Mouse (Mus musculus): ENCODE measurements around the gene Hemk1. TPM values are rescaled to one million over a fixed set of nuclear protein-coding genes. Genes with fewer than 3 reads are reported as not detected.
"Not testable (repeated sequence)": the region's sequence is repeated elsewhere in the genome, so short reads cannot be mapped to it uniquely, and the experiment has no call there.

The Hemk1 gene
- polyA plus RNA-seq, 1 experiment from 2014 or later: 14.9 TPM

DNA sequence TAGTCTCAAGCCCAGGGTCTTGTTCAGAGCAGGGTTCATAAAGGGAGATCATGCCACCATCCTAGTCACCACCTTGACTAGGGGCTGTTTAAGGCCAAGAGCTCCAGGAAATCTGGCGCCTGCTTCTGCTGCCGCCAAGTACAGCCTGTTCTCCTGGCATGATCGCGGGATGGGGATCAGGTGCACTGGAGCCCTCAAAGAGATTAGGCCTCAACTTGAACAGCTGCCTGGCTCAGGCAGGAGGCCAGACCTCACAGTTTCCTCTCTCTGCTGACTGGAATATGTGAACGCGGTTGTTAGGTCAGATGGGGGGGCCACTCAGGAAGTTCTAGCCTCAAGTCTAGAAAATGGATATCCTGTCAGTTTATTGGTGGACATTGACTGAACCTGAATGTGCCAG lies 14.6 kb downstream of the Hemk1 start:
- Histone ChIP-seq H3K4me1 (no peaks in the 10 kb centered on the region), H3K9ac (replicated peaks) (no peak overlapping the region), H3K4me2 (replicated peaks) (no peak overlapping the region), H3K4me3 (no peak overlapping the region), H3K27ac (replicated peaks) (no peak overlapping the region), H3K27me3 (no peaks in the 10 kb centered on the region), H3K9me3 (no peaks in the 10 kb centered on the region), H3K36me3 (0 out of 2 replicates have a peak, but pooled peaks cover 12% of the 10 kb centered on the region)
- 81% methylated on average over 6 of the region's 6 CpGs for WGBS
- ATAC-seq (ENCODE audit: low FRiP score, low read depth): no peak

DNA sequence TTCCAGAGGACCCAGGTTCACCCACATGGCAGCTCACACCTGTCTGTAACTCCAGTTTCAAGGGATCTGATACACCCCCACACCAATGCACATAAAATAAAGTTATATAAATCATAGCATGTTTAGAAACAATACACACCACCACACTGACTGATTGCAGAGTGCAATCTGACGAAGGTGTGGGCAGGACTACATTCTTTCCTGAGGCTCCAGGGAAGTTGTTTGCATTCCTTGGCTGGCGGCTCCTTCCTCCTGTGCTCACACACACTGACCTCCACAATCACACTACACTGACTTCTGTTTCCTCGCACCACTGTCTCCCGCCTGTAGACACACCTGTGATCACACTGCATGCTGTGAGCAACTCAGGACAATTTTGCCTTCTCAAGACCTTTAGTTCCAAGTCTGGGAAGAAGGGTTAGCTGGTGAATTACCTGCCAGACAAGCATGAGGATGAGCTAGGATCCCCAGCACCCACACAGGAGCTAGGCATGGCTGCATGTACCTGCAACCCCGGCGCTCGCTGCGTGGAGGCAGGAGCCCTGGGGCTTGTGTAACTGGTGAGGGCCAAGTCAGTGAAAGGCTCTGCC lies 15.6 kb downstream of the Hemk1 start:
- WGBS: 86% methylated on average over 8 of the region's 8 CpGs
- ATAC-seq (ENCODE audit: low FRiP score, low read depth): no peak

DNA sequence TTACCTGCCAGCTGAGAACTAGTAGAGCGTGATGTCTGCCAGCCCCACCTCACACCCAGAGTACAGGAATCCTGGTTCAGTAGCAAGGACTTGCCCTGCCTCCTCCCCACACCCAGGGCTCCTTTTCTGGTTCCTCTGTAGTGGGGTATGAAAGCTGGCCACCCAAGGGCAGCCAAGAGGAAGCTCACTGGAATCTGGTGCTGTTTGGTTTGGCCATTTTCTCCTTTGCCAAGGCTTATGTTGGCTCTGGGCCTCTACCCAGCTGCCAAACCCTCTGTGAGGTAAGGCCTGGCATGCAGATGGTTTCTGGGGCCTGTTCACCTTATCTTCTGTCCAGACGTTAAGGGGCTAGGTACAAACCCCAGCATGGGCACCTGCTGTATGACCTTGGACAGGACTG lies 22.4 kb downstream of the Hemk1 start:
- ATAC-seq (ENCODE audit: low FRiP score, low read depth): no peak
- no peak overlapping the region for H3K9ac ChIP-seq (replicated peaks)
- H3K27ac ChIP-seq (replicated peaks): no peak overlapping the region
- H3K27me3 ChIP-seq: no peaks in the 10 kb centered on the region
- no peaks in the 10 kb centered on the region for H3K4me1 ChIP-seq
- no peaks in the 10 kb centered on the region for H3K36me3 ChIP-seq
- H3K4me2 ChIP-seq (replicated peaks): no peak overlapping the region
- 80% methylated on average over 2 of the region's 2 CpGs for WGBS
- H3K4me3 ChIP-seq: no peak overlapping the region
- H3K9me3 ChIP-seq: no peaks in the 10 kb centered on the region

More for the DNA sequence above, 15.6 kb downstream of the Hemk1 start:
- Histone ChIP-seq H3K4me2 (replicated peaks) (no peak overlapping the region), H3K4me1 (no peaks in the 10 kb centered on the region), H3K9ac (replicated peaks) (no peak overlapping the region), H3K4me3 (no peak overlapping the region), H3K27me3 (no peaks in the 10 kb centered on the region), H3K9me3 (no peaks in the 10 kb centered on the region), H3K36me3 (0 out of 2 replicates have a peak, but pooled peaks cover 3% of the 10 kb centered on the region), H3K27ac (replicated peaks) (no peak overlapping the region)

DNA sequence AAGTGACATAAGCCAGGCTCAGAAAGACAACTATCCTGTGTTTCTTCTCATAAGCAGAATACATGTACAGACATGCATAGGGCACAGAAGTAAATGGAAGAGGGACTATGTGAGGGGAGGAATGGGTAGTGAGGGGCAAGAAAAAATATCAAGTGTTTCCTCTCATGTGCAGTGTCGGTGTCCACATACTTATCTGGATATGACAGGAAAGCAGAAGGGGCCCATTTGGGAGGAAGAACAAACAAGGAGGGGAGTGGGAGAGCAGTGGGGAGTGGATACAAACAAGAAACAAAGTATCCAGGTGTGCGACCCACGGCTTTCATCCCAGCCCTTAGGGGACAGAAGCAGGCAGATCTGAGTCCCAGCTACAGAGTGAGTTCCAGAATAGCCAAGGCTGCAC lies 24.2 kb downstream of the Hemk1 start:
- Histone ChIP-seq H3K4me3 (no peak overlapping the region), H3K27me3 (no peaks in the 10 kb centered on the region), H3K4me1 (no peaks in the 10 kb centered on the region), H3K4me2 (replicated peaks) (no peak overlapping the region), H3K27ac (replicated peaks) (no peak overlapping the region), H3K9me3 (no peaks in the 10 kb centered on the region), H3K9ac (replicated peaks) (no peak overlapping the region), H3K36me3 (no peaks in the 10 kb centered on the region)
- ATAC-seq (ENCODE audit: low FRiP score, low read depth): no peak
- 89% methylated on average over 3 of the region's 3 CpGs for WGBS

DNA sequence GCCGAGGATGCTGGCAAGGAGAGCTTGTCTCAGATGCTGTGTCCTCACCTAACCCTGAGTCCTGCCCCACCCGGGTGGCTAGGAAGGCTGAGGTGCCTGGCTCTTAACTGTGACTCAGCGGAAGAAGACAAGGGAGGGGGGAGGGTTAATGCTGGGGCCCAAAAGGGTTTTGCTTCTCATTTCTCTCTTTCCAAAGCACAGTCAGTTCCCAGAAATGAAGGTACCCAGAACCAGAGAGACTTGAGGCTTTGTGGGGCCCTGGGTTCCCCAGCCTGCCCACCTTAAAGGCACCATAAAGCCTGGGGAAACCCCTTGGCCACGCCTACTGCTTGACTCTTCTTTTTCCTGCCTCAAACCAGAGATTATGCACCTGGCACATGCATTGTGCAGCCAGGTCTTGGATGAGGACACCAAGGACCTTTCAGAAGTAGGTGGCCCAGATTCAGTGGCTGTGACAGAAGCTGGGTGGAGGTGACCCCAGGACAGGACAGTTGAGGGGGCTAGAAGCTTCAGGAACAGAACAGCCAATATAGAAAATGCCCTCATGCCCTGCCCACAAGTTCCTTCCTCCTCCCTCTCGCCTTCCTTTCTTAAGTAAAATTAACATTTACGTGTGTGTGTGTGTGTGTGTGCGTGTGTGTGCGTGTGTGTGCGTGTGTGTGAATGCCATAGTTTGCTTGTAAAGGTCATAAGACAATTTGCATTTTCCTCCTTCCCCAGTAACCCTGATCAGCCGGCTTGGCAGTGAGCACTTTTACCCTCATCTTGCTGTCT lies 25.2 kb downstream of the Hemk1 start:
- no peaks in the 10 kb centered on the region for H3K36me3 ChIP-seq
- H3K9me3 ChIP-seq: no peaks in the 10 kb centered on the region
- no peak overlapping the region for H3K4me3 ChIP-seq
- ATAC-seq (ENCODE audit: low FRiP score, low read depth): no peak
- no peak overlapping the region for H3K4me2 ChIP-seq (replicated peaks)
- no peaks in the 10 kb centered on the region for H3K27me3 ChIP-seq
- H3K9ac ChIP-seq (replicated peaks): no peak overlapping the region
- no peak overlapping the region for H3K27ac ChIP-seq (replicated peaks)
- H3K4me1 ChIP-seq: no peaks in the 10 kb centered on the region
- 71% methylated on average over 10 of the region's 10 CpGs for WGBS

DNA sequence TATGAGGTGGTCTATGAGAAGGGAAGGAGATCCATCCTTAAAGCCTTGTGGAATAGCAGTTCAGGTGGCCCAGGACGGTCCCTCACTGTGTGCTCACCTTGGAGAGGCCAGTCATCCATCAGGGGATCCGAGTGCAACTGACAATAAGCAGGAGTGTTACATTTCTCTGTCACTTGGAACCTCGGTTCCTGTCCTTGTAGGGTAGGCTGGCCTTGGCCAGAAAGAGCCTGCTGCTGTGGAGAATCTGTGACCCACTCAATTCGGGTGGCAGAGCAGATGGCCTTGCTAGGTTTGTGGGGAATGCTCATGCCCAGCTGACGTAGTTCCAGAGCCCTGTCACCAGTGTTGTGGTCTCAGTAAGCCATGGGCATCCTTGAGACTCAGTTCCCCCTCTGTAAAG lies 28.6 kb downstream of the Hemk1 start:
- Histone ChIP-seq H3K4me1 (no peaks in the 10 kb centered on the region), H3K9me3 (no peaks in the 10 kb centered on the region), H3K36me3 (no peaks in the 10 kb centered on the region), H3K4me2 (replicated peaks) (no peak overlapping the region), H3K4me3 (no peak overlapping the region), H3K9ac (replicated peaks) (no peak overlapping the region), H3K27me3 (no peaks in the 10 kb centered on the region), H3K27ac (replicated peaks) (no peak overlapping the region)
- WGBS: 72% methylated on average over 5 of the region's 5 CpGs
- ATAC-seq (ENCODE audit: low FRiP score, low read depth): no peak

- Histone ChIP-seq H3K36me3 (no peaks in the 10 kb centered on the region), H3K4me2 (replicated peaks) (no peak overlapping the region), H3K9ac (replicated peaks) (no peak overlapping the region), H3K4me3 (no peak overlapping the region), H3K27ac (replicated peaks) (no peak overlapping the region), H3K9me3 (no peaks in the 10 kb centered on the region), H3K4me1 (no peaks in the 10 kb centered on the region), H3K27me3 (no peaks in the 10 kb centered on the region)
- no peak for ATAC-seq (ENCODE audit: low FRiP score, low read depth)
- 86% methylated on average over 9 of the region's 9 CpGs for WGBS
Observed at GRCm38 (mm10) chr9:107309171-107309570, 29.0 kb downstream of the Hemk1 start.

DNA sequence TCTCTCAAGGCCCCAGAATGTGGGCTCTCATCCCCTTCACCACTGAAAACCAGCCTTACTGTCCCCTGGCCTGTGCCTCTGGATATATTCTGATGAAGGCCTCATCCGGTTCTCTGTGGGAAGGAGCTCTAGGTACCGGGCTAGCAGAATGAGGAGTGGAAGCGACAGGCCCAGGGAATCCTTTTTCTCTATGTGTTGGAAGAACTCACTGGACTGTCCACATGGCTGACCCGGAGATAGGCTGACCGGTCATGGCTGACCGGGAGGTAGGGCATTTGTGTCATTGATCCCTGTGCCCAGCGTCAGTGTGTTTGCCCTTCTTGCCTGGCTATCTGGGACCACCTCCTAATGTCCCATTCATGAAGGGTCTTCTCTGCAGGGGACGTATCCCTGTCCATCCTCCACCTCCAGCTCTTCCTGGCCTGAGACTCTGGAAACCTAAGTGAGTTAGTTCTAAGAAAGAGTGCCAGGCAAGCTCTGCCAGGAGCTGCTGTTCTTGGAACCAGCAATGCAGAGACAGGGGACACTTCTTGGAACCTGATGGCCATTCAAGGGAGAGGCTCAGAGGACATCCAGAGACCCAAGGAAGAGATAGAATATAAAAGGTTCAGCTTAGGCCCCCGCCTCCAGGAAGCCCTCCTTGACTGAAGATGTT lies 29.7 kb downstream of the Hemk1 start:
- WGBS: 92% methylated on average over 9 of the region's 9 CpGs
- H3K36me3 ChIP-seq: no peaks in the 10 kb centered on the region
- H3K9me3 ChIP-seq: no peaks in the 10 kb centered on the region
- no peak overlapping the region for H3K9ac ChIP-seq (replicated peaks)
- no peak overlapping the region for H3K4me2 ChIP-seq (replicated peaks)
- no peak overlapping the region for H3K27ac ChIP-seq (replicated peaks)
- H3K27me3 ChIP-seq: no peaks in the 10 kb centered on the region
- no peaks in the 10 kb centered on the region for H3K4me1 ChIP-seq
- no peak overlapping the region for H3K4me3 ChIP-seq
- no peak for ATAC-seq (ENCODE audit: low FRiP score, low read depth)

GRCm38 (mm10) chr9:107307886-107308285 lies 30.3 kb downstream of the Hemk1 start:
- no peaks in the 10 kb centered on the region for H3K36me3 ChIP-seq
- 84% methylated on average over 12 of the region's 12 CpGs for WGBS
- H3K4me1 ChIP-seq: no peaks in the 10 kb centered on the region
- no peak overlapping the region for H3K4me3 ChIP-seq
- no peaks in the 10 kb centered on the region for H3K27me3 ChIP-seq
- no peak for ATAC-seq (ENCODE audit: low FRiP score, low read depth)
- H3K27ac ChIP-seq (replicated peaks): no peak overlapping the region
- no peak overlapping the region for H3K9ac ChIP-seq (replicated peaks)
- no peak overlapping the region for H3K4me2 ChIP-seq (replicated peaks)
- H3K9me3 ChIP-seq: no peaks in the 10 kb centered on the region

GRCm38 (mm10) chr9:107307099-107307872 lies 30.9 kb downstream of the Hemk1 start:
- ATAC-seq (ENCODE audit: low FRiP score, low read depth): no peak
- H3K9ac ChIP-seq (replicated peaks): no peak overlapping the region
- no peaks in the 10 kb centered on the region for H3K27me3 ChIP-seq
- 88% methylated on average over 11 of the region's 11 CpGs for WGBS
- H3K9me3 ChIP-seq: no peaks in the 10 kb centered on the region
- H3K4me1 ChIP-seq: no peaks in the 10 kb centered on the region
- H3K4me2 ChIP-seq (replicated peaks): no peak overlapping the region
- H3K36me3 ChIP-seq: no peaks in the 10 kb centered on the region
- H3K27ac ChIP-seq (replicated peaks): no peak overlapping the region
- no peak overlapping the region for H3K4me3 ChIP-seq

DNA sequence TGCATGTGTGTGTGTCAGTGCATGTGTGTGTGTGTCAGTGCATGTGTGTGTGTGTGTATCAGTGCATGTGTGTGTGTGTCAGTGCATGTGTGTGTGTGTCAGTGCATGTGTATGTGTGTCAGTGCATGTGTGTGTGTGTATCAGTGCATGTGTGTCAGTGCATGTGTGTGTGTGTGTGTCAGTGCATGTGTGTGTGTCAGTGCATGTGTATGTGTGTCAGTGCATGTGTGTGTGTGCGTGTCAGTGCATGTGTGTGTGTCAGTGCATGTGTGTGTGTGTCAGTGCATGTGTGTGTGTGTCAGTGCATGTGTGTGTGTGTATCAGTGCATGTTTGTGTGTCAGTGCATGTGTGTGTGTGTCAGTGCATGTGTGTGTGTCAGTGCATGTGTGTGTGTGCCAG lies 31.5 kb downstream of the Hemk1 start:
- not testable (repeated sequence) for H3K4me2 ChIP-seq (replicated peaks); ATAC-seq (ENCODE audit: low FRiP score, low read depth); H3K4me3 ChIP-seq; H3K27me3 ChIP-seq; H3K9ac ChIP-seq (replicated peaks); H3K4me1 ChIP-seq; H3K9me3 ChIP-seq; H3K27ac ChIP-seq (replicated peaks); H3K36me3 ChIP-seq
- WGBS: 100% methylated on average over 1 of the region's 1 CpGs
